Mouse (Mus musculus): ENCODE measurements around the gene Slc44a4. TPM values are rescaled to one million over a fixed set of nuclear protein-coding genes. Genes with fewer than 3 reads are reported as not detected.
"Not testable (repeated sequence)": the region's sequence is repeated elsewhere in the genome, so short reads cannot be mapped to it uniquely, and the experiment has no call there.

The Slc44a4 gene
- total and polyA plus RNA-seq, 3 experiments = 1.1 TPM; not detected in 2

- TF ChIP-seq POLR2A (IDR thresholded peaks at IDR 0.05; ENCODE audit: insufficient read depth, low read depth, low read length) (no peak), CTCF (IDR thresholded peaks at IDR 0.05) (no peak), EP300 (IDR thresholded peaks at IDR 0.05; ENCODE audit: insufficient read depth, low read depth, low read length) (no peak)
- no peaks in the 10 kb centered on the region for H3K79me2 ChIP-seq (replicated peaks; ENCODE audit: control insufficient read depth, insufficient read depth, low read length)
Observed at GRCm38 (mm10) chr17:34943128-34943815, 29.0 kb downstream of the Slc44a4 start.

GRCm38 (mm10) chr17:34944362-34944761, 30.1 kb downstream of the Slc44a4 start:
- Histone ChIP-seq H3K9ac (ENCODE audit: low read depth, low read length) (no peak overlapping the region), H3K4me3 (no peak overlapping the region), H3K36me3 (ENCODE audit: control insufficient read depth, insufficient read depth, low read length) (no peaks in the 10 kb centered on the region; the same call in 1 of the 2 replicates), H3K4me1 (ENCODE audit: control insufficient read depth, insufficient read depth, low read length) (peaks cover 3% of the 10 kb centered on the region; the same call in 1 of the 2 replicates), H3K27me3 (ENCODE audit: control insufficient read depth, insufficient read depth, low read length) (no peaks in the 10 kb centered on the region), H3K27ac (no peak overlapping the region), H3K79me2 (replicated peaks; ENCODE audit: control insufficient read depth, insufficient read depth, low read length) (no peaks in the 10 kb centered on the region)
- no peak for DNase-seq
- intact Hi-C loops (cut with DNase I) = no loop called here
- TF ChIP-seq CTCF (IDR thresholded peaks at IDR 0.05) = no peak
- TF ChIP-seq POLR2A (IDR thresholded peaks at IDR 0.05; ENCODE audit: insufficient read depth, low read depth, low read length) = no peak
- TF ChIP-seq EP300 (IDR thresholded peaks at IDR 0.05; ENCODE audit: insufficient read depth, low read depth, low read length) = no peak

More at GRCm38 (mm10) chr17:34943128-34943815, 29.0 kb downstream of the Slc44a4 start:
- 76% methylated on average over 4 of the region's 4 CpGs for WGBS
- Histone ChIP-seq H3K4me1 (ENCODE audit: control insufficient read depth, insufficient read depth, low read length) (peaks cover 3% of the 10 kb centered on the region; the same call in 1 of the 2 replicates), H3K27me3 (ENCODE audit: control insufficient read depth, insufficient read depth, low read length) (no peaks in the 10 kb centered on the region), H3K4me3 (no peak overlapping the region), H3K36me3 (ENCODE audit: control insufficient read depth, insufficient read depth, low read length) (no peaks in the 10 kb centered on the region; the same call in 1 of the 2 replicates), H3K27ac (no peak overlapping the region), H3K9ac (ENCODE audit: low read depth, low read length) (no peak overlapping the region)
- no peak for DNase-seq
- intact Hi-C loops (cut with DNase I) = no loop called here

GRCm38 (mm10) chr17:34946486-34947140, 32.3 kb downstream of the Slc44a4 start:
- no peaks in the 10 kb centered on the region for H3K79me2 ChIP-seq (replicated peaks; ENCODE audit: control insufficient read depth, insufficient read depth, low read length)
- DNase-seq = no peak
- H3K4me1 ChIP-seq (ENCODE audit: control insufficient read depth, insufficient read depth, low read length) = no peaks in the 10 kb centered on the region
- no peak for TF ChIP-seq EP300 (IDR thresholded peaks at IDR 0.05; ENCODE audit: insufficient read depth, low read depth, low read length)
- no peak for TF ChIP-seq CTCF (IDR thresholded peaks at IDR 0.05)
- TF ChIP-seq POLR2A (IDR thresholded peaks at IDR 0.05; ENCODE audit: insufficient read depth, low read depth, low read length) = no peak
- no peak overlapping the region for H3K27ac ChIP-seq
- H3K9ac ChIP-seq (ENCODE audit: low read depth, low read length) = no peak overlapping the region
- no peaks in the 10 kb centered on the region for H3K36me3 ChIP-seq (ENCODE audit: control insufficient read depth, insufficient read depth, low read length)
- H3K27me3 ChIP-seq (ENCODE audit: control insufficient read depth, insufficient read depth, low read length) = no peaks in the 10 kb centered on the region
- no peak overlapping the region for H3K4me3 ChIP-seq
- 88% methylated on average over 5 of the region's 5 CpGs for WGBS
- intact Hi-C loops (cut with DNase I) = no loop called here

- DNase-seq = no peak
- 20% methylated on average over 8 of the region's 8 CpGs for WGBS
Observed at GRCm38 (mm10) chr17:34947606-34948005, 33.3 kb downstream of the Slc44a4 start.

DNA sequence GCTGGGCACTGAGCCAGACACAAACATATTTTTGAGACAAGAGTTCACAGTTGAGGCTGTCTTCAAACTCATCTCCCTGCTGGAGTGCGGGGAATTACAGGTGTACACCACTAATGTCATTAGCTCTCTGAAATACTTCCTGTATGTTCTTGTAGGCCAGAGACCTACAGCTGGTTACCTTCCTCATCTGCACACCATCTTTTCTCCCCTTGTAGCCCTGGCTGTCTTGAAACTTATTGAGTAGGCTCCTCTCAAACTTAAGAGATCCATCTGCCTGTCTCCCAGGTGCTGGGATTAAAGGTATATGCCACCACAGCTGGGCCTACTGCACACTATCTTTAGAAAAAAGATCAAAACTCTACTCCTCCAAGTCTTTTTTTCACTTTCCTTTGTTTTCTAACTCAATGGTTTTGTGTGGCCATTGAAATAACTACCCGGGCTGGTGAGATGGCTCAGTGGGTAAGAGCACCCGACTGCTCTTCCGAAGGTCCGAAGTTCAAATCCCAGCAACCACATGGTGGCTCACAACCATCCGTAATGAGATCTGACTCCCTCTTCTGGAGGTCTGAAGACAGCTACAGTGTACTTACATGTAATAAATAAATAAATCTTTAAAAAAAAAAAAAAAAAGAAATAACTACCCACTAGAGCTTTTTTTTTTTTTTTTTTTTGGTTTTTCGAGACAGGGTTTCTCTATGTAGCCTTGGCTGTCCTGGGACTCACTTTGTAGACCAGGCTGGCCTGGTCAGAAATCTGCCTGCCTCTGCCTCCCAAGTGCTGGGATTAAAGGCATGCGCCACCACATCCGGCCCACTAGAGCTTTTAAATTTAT, 34.7 kb downstream of the Slc44a4 start:
- H3K79me2 ChIP-seq (replicated peaks; ENCODE audit: control insufficient read depth, insufficient read depth, low read length); H3K27me3 ChIP-seq (ENCODE audit: control insufficient read depth, insufficient read depth, low read length); H3K4me3 ChIP-seq; intact Hi-C loops (cut with DNase I); H3K9ac ChIP-seq (ENCODE audit: low read depth, low read length); DNase-seq; H3K36me3 ChIP-seq (ENCODE audit: control insufficient read depth, insufficient read depth, low read length); H3K27ac ChIP-seq; H3K4me1 ChIP-seq (ENCODE audit: control insufficient read depth, insufficient read depth, low read length): not testable (repeated sequence)
- WGBS = 67% methylated on average over 9 of the region's 9 CpGs

More at GRCm38 (mm10) chr17:34947606-34948005, 33.3 kb downstream of the Slc44a4 start:
- TF ChIP-seq CTCF (IDR thresholded peaks at IDR 0.05) (peak; percentile 69), POLR2A (IDR thresholded peaks at IDR 0.05; ENCODE audit: insufficient read depth, low read depth, low read length) (no peak)
- no peaks in the 10 kb centered on the region; the same call in 1 of the 2 replicates for H3K4me1 ChIP-seq (ENCODE audit: control insufficient read depth, insufficient read depth, low read length)
- H3K27ac ChIP-seq = no peak overlapping the region
- H3K27me3 ChIP-seq (ENCODE audit: control insufficient read depth, insufficient read depth, low read length) = no peaks in the 10 kb centered on the region
- H3K79me2 ChIP-seq (replicated peaks; ENCODE audit: control insufficient read depth, insufficient read depth, low read length) = no peaks in the 10 kb centered on the region
- no peaks in the 10 kb centered on the region for H3K36me3 ChIP-seq (ENCODE audit: control insufficient read depth, insufficient read depth, low read length)
- intact Hi-C loops (cut with DNase I) = no loop called here
- no peak overlapping the region for H3K4me3 ChIP-seq
- no peak overlapping the region for H3K9ac ChIP-seq (ENCODE audit: low read depth, low read length)

Data from heart, adult 2 months (tissue).